In the genomic region with DNA sequence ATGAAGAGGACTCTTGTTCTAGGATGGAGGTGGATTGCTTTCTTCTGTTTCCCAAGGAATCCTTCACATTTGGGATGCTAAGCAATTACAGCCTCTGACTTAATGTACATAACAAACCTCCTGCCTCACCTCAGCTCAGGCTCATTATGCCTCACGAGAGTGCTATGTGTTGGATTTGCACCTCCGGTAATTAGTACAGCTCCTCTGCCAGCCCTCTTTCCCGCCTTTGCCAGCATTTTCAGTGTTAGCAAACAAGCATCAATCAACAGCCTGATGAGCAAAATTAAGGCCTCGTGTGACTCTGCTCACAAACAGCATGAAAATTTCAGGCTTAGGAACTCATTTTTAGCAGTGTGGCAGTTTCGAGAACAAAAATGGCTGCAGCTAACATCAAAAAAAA, we compare ENCODE assay signal across 21 mouse cellular contexts.
DNase-seq lines count a peak whose midpoint lies in the region; ATAC-seq lines count a peak whose summit lies in the region.
"Had no signal": no experiment of that assay in that cellular context is flagged by ENCODE, and none has a peak within 500 bp of the region (broad histone marks: within the 10 kb centered on the region; RNA-seq: fewer than 3 reads in every experiment).

No protein-coding gene starts in this region.

- no peak overlapping the region for H3K4me3 ChIP-seq in forebrain, embryonic 14.5 days (ENCODE audit: low read depth, low read length)
- H3K4me3 ChIP-seq: embryonic facial prominence, embryonic 12.5 days; heart, embryonic 15.5 days; hindbrain, embryonic 13.5 days; layer of hippocampus, adult 2 months; limb, embryonic 10.5 days; liver, embryonic 15.5 days had no signal

- no peak overlapping the region for H3K9ac ChIP-seq in forebrain, embryonic 14.5 days (ENCODE audit: low read length)
- H3K9ac ChIP-seq: embryonic facial prominence, embryonic 12.5 days; heart, embryonic 15.5 days; hindbrain, embryonic 13.5 days; liver, embryonic 15.5 days had no signal

- no peaks in the 10 kb centered on the region for H3K9me3 ChIP-seq in forebrain, embryonic 14.5 days (replicated peaks; ENCODE audit: control insufficient read depth, low read length)
- H3K9me3 ChIP-seq: embryonic facial prominence, embryonic 12.5 days; heart, embryonic 15.5 days; hindbrain, embryonic 13.5 days; limb, embryonic 10.5 days; liver, embryonic 15.5 days had no signal

- DNase-seq in layer of hippocampus, adult 9-11 months, result peak; percentile 4
- DNase-seq in layer of hippocampus, adult 9-10 months (ENCODE audit: low spot score), result no peak
- peak; percentile 4 for DNase-seq in right cerebral cortex, postnatal 14 days
- DNase-seq in right cerebral cortex, postnatal 25 days, result no peak
- peak; percentile 93 for DNase-seq in forebrain, embryonic 14.5 days (ENCODE audit: low spot score)
- DNase-seq in cerebellum, adult 11 months, result no peak
- DNase-seq in left cerebral cortex, postnatal 10 days (ENCODE audit: extremely low spot score in 1 of 2, low spot score in 2 of 2), result no peak
- DNase-seq: adrenal gland, postnatal 25 days; cerebellum, adult 18-20 months; cerebellum, postnatal 14 days; heart, postnatal 36 days; kidney, postnatal 14 days; liver; lung, postnatal 4 days; thymus, postnatal 14 days had no signal

- peak; percentile 96 for ATAC-seq in forebrain, embryonic 14.5 days

- H3K4me1 ChIP-seq in forebrain, embryonic 14.5 days (ENCODE audit: control insufficient read depth, insufficient read depth, low read length), result peaks cover 5% of the 10 kb centered on the region; the same call in 1 of the 2 replicates
- H3K4me1 ChIP-seq: embryonic facial prominence, embryonic 12.5 days; heart, embryonic 15.5 days; liver, embryonic 15.5 days had no signal

- 0 out of 2 replicates have a peak, but pooled peaks cover 2% of the 10 kb centered on the region for H3K27me3 ChIP-seq in forebrain, embryonic 14.5 days (replicated peaks; ENCODE audit: control insufficient read depth, insufficient read depth, low read length)
- H3K27me3 ChIP-seq: embryonic facial prominence, embryonic 12.5 days; heart, embryonic 15.5 days; hindbrain, embryonic 13.5 days; liver, embryonic 15.5 days had no signal

- H3K4me2 ChIP-seq in forebrain, embryonic 14.5 days (ENCODE audit: low read length), result no peak overlapping the region
- H3K4me2 ChIP-seq: embryonic facial prominence, embryonic 12.5 days; heart, embryonic 15.5 days; hindbrain, embryonic 13.5 days; liver, embryonic 15.5 days had no signal

- intact Hi-C loops in left cerebral cortex, postnatal 10 days (cut with DNase I), result no loop called here

- H3K36me3 ChIP-seq in forebrain, embryonic 14.5 days (ENCODE audit: control insufficient read depth, insufficient read depth, low read length), result no peaks in the 10 kb centered on the region
- H3K36me3 ChIP-seq: embryonic facial prominence, embryonic 12.5 days; heart, embryonic 15.5 days; hindbrain, embryonic 13.5 days; limb, embryonic 10.5 days; liver, embryonic 15.5 days had no signal

- H3K27ac ChIP-seq in forebrain, embryonic 14.5 days (ENCODE audit: low read depth, low read length), result no peak overlapping the region
- H3K27ac ChIP-seq: embryonic facial prominence, embryonic 12.5 days; heart, embryonic 15.5 days; hindbrain, embryonic 13.5 days; layer of hippocampus, adult 2 months; limb, embryonic 10.5 days; liver, embryonic 15.5 days had no signal

- 3% methylated on average over 5 of the region's 5 CpGs for WGBS in forebrain, embryonic 14.5 days

Comparison
In these comparisons a context has a peak if more than half of its experiments do, and no peak if none do; other contexts are left out.
1. DNase-seq: peak in layer of hippocampus, adult 9-11 months (single experiment), right cerebral cortex, postnatal 14 days (single experiment) and forebrain, embryonic 14.5 days (single experiment); none in layer of hippocampus, adult 9-10 months (single experiment), right cerebral cortex, postnatal 25 days (single experiment), cerebellum, adult 11 months (single experiment) and left cerebral cortex, postnatal 10 days (0 of 2).